Mouse (Mus musculus): ENCODE measurements around the gene Arhgef16.
A peak's percentile ranks its signal among the peaks of the same experiment; 100 is the strongest.

The Arhgef16 gene

GRCm38 (mm10) chr4:154301466-154301881, at the start of gene Arhgef16:
Gene Arhgef16, minus strand, starts transcription at chr4:154301676.
- peak; percentile 24 to 52 for DNase-seq (ENCODE audit: low spot score in 2 of 2)

- DNase-seq (ENCODE audit: low spot score in 2 of 2): no peak
These were observed 46.8 kb upstream of the Arhgef16 start for GRCm38 (mm10) chr4:154348197-154348786.

GRCm38 (mm10) chr4:154346731-154347522, 45.5 kb upstream of the Arhgef16 start:
- no peak for DNase-seq (ENCODE audit: low spot score in 2 of 2)

GRCm38 (mm10) chr4:154336650-154337049, 35.2 kb upstream of the Arhgef16 start:
- no peak for DNase-seq (ENCODE audit: low spot score in 2 of 2)

GRCm38 (mm10) chr4:154335761-154336160, 34.3 kb upstream of the Arhgef16 start, which contains the start of gene B230104I21Rik:
Gene B230104I21Rik, plus strand, starts transcription at chr4:154336127.
- peak; percentile 42 to 62 for DNase-seq (ENCODE audit: low spot score in 2 of 2)

- DNase-seq (ENCODE audit: low spot score in 2 of 2): no peak
These were observed 33.4 kb upstream of the Arhgef16 start for GRCm38 (mm10) chr4:154334699-154335402.

- DNase-seq (ENCODE audit: low spot score in 2 of 2): no peak
These were observed 31.8 kb upstream of the Arhgef16 start for GRCm38 (mm10) chr4:154333300-154333699.

GRCm38 (mm10) chr4:154331271-154331670, 29.8 kb upstream of the Arhgef16 start:
- no peak for DNase-seq (ENCODE audit: low spot score in 2 of 2)

- no peak for DNase-seq (ENCODE audit: low spot score in 2 of 2)
These were observed 28.5 kb upstream of the Arhgef16 start for GRCm38 (mm10) chr4:154330001-154330400.

GRCm38 (mm10) chr4:154328836-154329235, 27.4 kb upstream of the Arhgef16 start:
- DNase-seq (ENCODE audit: low spot score in 2 of 2): peak; percentile 45 to 86

- DNase-seq (ENCODE audit: low spot score in 2 of 2): no peak
These were observed 27.0 kb upstream of the Arhgef16 start for GRCm38 (mm10) chr4:154328431-154328830.

GRCm38 (mm10) chr4:154325410-154325809, 23.9 kb upstream of the Arhgef16 start:
- no peak for DNase-seq (ENCODE audit: low spot score in 2 of 2)

GRCm38 (mm10) chr4:154313622-154313967, 12.1 kb upstream of the Arhgef16 start:
- DNase-seq (ENCODE audit: low spot score in 2 of 2): no peak

- peak in 1 of 2 experiments; percentile 58 for DNase-seq (ENCODE audit: low spot score in 2 of 2)
These were observed 11.6 kb upstream of the Arhgef16 start for GRCm38 (mm10) chr4:154312935-154313621.

- DNase-seq (ENCODE audit: low spot score in 2 of 2): no peak
These were observed 10.8 kb upstream of the Arhgef16 start for GRCm38 (mm10) chr4:154312143-154312812.

- DNase-seq (ENCODE audit: low spot score in 2 of 2): no peak
These were observed 9.2 kb upstream of the Arhgef16 start for GRCm38 (mm10) chr4:154310576-154311262.

- DNase-seq (ENCODE audit: low spot score in 2 of 2): no peak
These were observed 7.7 kb upstream of the Arhgef16 start for GRCm38 (mm10) chr4:154309131-154309530.

GRCm38 (mm10) chr4:154299541-154300271, 1.8 kb downstream of the Arhgef16 start:
- no peak for DNase-seq (ENCODE audit: low spot score in 2 of 2)

GRCm38 (mm10) chr4:154297761-154298160, 3.7 kb downstream of the Arhgef16 start:
- no peak for DNase-seq (ENCODE audit: low spot score in 2 of 2)

- DNase-seq (ENCODE audit: low spot score in 2 of 2): no peak
These were observed 7.2 kb downstream of the Arhgef16 start for GRCm38 (mm10) chr4:154294262-154294731.

Data from frontal cortex, postnatal 14 days (tissue).